Mouse (Mus musculus) intestine, postnatal 0 days (tissue): ENCODE measurements around the gene Hap1. TPM values are rescaled to one million over a fixed set of nuclear protein-coding genes. Genes with fewer than 3 reads are reported as not detected.
"Not testable (repeated sequence)": the region's sequence is repeated elsewhere in the genome, so short reads cannot be mapped to it uniquely, and the experiment has no call there.

Experiments
- ATAC-seq: fragments of 200-750 bp; cut with Nextera tagmentation; 2 replicates; pipeline ENCODE4 v1.8.0; 2017; ENCODE audit warnings: mild to moderate bottlenecking, moderate TSS enrichment, moderate library complexity
- H3K27ac ChIP-seq: fragments of 300-500 bp; sonication (generic); 2 replicates; pipeline ENCODE4 v1.5.1; 2014; ENCODE audit warnings: mild to moderate bottlenecking, low read depth, low read length, moderate library complexity
- H3K27me3 ChIP-seq: fragments of 300-500 bp; sonication (generic); replicated peaks from 2 replicates; pipeline ENCODE4 v1.6.1; 2014; ENCODE audit warnings: low read length, mixed read lengths; ENCODE audit not compliant: control insufficient read depth, insufficient read depth
- H3K36me3 ChIP-seq: fragments of 300-500 bp; sonication (generic); 2 replicates; pipeline ENCODE4 v1.6.1; 2014; ENCODE audit warnings: mild to moderate bottlenecking, moderate library complexity; ENCODE audit not compliant: control insufficient read depth, insufficient read depth
- H3K4me1 ChIP-seq: fragments of 300-500 bp; sonication (generic); replicated peaks from 2 replicates; pipeline ENCODE4 v1.6.1; 2014; ENCODE audit warnings: antibody characterized with exemption, low read length, mixed read lengths; ENCODE audit not compliant: control insufficient read depth, insufficient read depth
- H3K4me2 ChIP-seq: fragments of 300-500 bp; sonication (generic); replicated peaks from 2 replicates; pipeline ENCODE4 v1.6.1; 2014; ENCODE audit warnings: low read depth, mild to moderate bottlenecking, moderate library complexity
- H3K4me3 ChIP-seq: fragments of 300-500 bp; sonication (generic); 2 replicates; pipeline ENCODE4 v1.5.1; 2014; ENCODE audit warnings: low read depth, low read length
- H3K9ac ChIP-seq: fragments of 300-500 bp; sonication (generic); 2 replicates; pipeline ENCODE4 v1.6.1; 2014; ENCODE audit warnings: mild to moderate bottlenecking, low read depth, low read length
- H3K9me3 ChIP-seq: fragments of 300-500 bp; sonication (generic); 2 replicates; pipeline ENCODE4 v1.6.1; 2016; ENCODE audit warnings: mixed run types; ENCODE audit not compliant: control insufficient read depth
- CTCF ChIP-seq: sonication (generic); IDR thresholded peaks from 2 replicates; pipeline ENCODE4 v1.5.1; 2016; ENCODE audit warnings: low read depth, mild to moderate bottlenecking, control low read depth, antibody characterized with exemption, moderate library complexity
- WGBS: fragments of 180-500 bp; shearing (Covaris S2); extraction: QIAGEN DNeasy Blood & Tissue Kit; methylation state at CpG from one replicate; pipeline ENCODE4 v1.1.7; 2014; 5-methylcytosine and 5-hydroxymethylcytosine counted together
- polyA plus RNA-seq: library from polyadenylated mRNA; unstranded; fragments of >200 nt; fragmentation: Nextera tagmentation; extraction: Ambion mirVana; gene quantifications from 2 replicates; pipeline ENCODE4 v1.2.1, GENCODE M21; 2015

Gene Hap1
- polyA plus RNA-seq, 1 experiment from 2014 or later: 10.0 TPM

GRCm38 (mm10) chr11:100327316-100327715 lies 28.6 kb downstream of the Hap1 start:
- ATAC-seq: no peak
- H3K9ac ChIP-seq: no peak overlapping the region
- 70% methylated on average over 11 of the region's 11 CpGs for WGBS
- no peak overlapping the region for H3K27ac ChIP-seq
- H3K4me3 ChIP-seq: no peak overlapping the region
- H3K4me2 ChIP-seq: no peak overlapping the region
- H3K36me3 ChIP-seq: peaks cover 4% of the 10 kb centered on the region
- no peaks in the 10 kb centered on the region for H3K4me1 ChIP-seq
- H3K27me3 ChIP-seq: no peaks in the 10 kb centered on the region
- no peaks in the 10 kb centered on the region for H3K9me3 ChIP-seq
- no peak for TF ChIP-seq CTCF

GRCm38 (mm10) chr11:100325062-100325629 lies 30.8 kb downstream of the Hap1 start:
- WGBS: 60% methylated on average over 11 of the region's 11 CpGs
- Histone ChIP-seq H3K36me3 (peaks cover 19% of the 10 kb centered on the region), H3K4me2 (no peak overlapping the region), H3K9me3 (no peaks in the 10 kb centered on the region), H3K4me1 (no peaks in the 10 kb centered on the region), H3K27me3 (no peaks in the 10 kb centered on the region), H3K27ac (no peak overlapping the region), H3K4me3 (no peak overlapping the region), H3K9ac (no peak overlapping the region)
- TF ChIP-seq CTCF: no peak
- ATAC-seq: no peak

DNA sequence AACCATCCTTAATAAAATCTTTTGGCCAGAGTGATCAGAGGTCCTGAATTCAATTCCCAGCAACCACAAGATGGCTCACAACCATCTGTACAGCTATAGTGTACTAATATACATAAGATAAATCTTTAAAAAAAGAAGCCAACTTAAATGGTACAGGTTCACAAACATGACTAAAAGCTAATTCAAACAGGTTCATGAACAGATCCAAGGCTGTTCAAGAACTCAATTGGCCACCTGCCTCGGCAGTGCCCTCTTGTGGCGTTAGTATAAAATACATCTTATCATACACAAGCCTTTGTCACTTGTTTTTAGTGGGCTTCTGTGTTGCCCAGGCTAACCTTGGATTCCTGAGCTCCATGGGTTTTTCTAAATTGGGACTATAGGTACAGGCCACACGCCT lies 32.4 kb downstream of the Hap1 start:
- peak; percentile 87 for TF ChIP-seq CTCF
- H3K4me1 ChIP-seq: no peaks in the 10 kb centered on the region
- no peak for ATAC-seq
- no peaks in the 10 kb centered on the region for H3K9me3 ChIP-seq
- H3K9ac ChIP-seq: no peak overlapping the region
- H3K27me3 ChIP-seq: no peaks in the 10 kb centered on the region
- H3K4me3 ChIP-seq: no peak overlapping the region
- 24% methylated on average over 3 of the region's 3 CpGs for WGBS
- H3K4me2 ChIP-seq: no peak overlapping the region
- H3K27ac ChIP-seq: no peak overlapping the region
- H3K36me3 ChIP-seq: peaks cover 19% of the 10 kb centered on the region

- no peak for TF ChIP-seq CTCF
- peak overlapping the region; percentile 46 for H3K27ac ChIP-seq
These were observed 33.2 kb downstream of the Hap1 start for GRCm38 (mm10) chr11:100322591-100323258.

DNA sequence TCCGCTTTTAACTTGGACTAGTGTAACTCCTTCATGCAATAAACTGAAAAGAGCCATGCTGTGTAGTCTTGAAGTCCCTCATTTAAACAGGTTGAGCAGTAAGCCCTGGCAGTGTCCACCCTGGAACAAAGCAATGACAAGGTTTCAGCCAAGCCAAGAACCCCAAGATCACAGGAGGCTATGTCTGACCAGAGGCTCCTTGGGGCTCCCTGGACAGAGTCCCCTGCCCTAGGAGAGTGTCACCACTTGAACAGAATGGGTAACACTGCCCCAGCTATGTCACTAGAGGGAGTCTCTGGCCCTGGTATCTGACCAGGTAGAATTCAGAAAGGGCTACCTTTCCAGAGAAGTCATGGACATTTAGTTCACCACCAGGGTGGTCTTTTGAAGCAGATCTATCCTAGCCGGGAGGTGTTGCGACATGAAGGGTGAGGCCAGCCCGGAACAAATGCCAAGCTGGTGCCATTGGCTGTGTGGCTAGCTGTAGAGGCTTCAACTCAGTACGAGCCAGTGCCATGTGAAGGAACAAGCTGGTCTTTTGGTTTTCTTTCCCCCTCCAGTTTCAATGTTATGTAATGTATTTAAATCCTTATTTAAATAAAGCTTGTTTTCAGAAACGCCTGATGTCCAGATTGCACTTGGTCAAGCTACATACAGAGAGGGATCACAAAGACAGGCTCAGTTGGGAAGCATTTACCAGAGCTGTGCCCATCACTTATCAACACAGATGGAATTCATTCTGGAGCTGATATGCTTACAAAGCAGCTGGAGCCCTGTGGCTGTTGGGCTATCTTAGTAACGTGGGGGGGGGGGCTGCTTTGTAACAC lies 34.2 kb downstream of the Hap1 start:
- H3K27ac ChIP-seq: peak overlapping the region; percentile 46
- H3K27me3 ChIP-seq, H3K4me1 ChIP-seq, H3K9ac ChIP-seq, ATAC-seq, H3K9me3 ChIP-seq: not testable (repeated sequence)
- TF ChIP-seq CTCF: peak; percentile 33
- peak overlapping the region; percentile 79 for H3K4me2 ChIP-seq
- H3K36me3 ChIP-seq: peaks cover 19% of the 10 kb centered on the region
- H3K4me3 ChIP-seq: peak overlapping the region; percentile 68; the same call in 1 of the 2 replicates
- 64% methylated on average over 7 of the region's 7 CpGs for WGBS

More at GRCm38 (mm10) chr11:100322591-100323258, 33.2 kb downstream of the Hap1 start:
- Histone ChIP-seq H3K9ac (no peak overlapping the region), H3K4me3 (no peak overlapping the region), H3K4me1 (no peaks in the 10 kb centered on the region), H3K36me3 (peaks cover 19% of the 10 kb centered on the region), H3K27me3 (no peaks in the 10 kb centered on the region), H3K4me2 (peak overlapping the region; percentile 25), H3K9me3 (no peaks in the 10 kb centered on the region)
- ATAC-seq: 0 out of 2 replicates have a peak, but pooled peaks have one; percentile 3
- WGBS: 45% methylated on average over 3 of the region's 3 CpGs

DNA sequence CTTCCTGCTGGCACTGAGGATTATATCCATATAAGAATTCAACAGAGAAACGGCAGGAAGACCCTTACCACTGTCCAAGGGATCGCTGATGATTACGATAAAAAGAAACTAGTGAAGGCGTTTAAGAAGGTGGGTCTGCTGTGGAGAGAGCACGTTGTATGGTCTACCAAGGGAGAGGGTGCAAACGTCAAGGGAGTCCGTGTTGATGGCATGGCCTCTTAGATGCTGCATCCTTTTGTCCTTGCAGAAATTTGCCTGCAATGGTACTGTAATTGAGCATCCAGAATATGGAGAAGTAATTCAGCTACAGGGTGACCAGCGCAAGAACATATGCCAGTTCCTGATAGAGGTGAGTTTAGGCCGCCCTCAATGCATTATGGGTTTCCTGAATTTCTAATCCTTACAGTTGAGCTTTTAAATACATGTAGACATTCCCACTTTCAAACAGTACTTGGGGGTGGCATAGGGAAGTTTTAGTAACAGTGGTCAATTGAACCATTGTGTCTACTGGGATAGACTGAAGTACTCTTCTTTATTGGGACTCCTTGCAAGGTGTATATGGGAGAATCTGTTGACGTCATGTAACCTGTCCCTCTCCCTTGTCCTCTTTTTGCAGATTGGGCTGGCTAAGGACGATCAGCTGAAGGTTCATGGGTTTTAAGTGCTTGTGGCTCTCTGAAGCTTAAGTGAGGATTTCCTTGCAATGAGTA lies 35.1 kb downstream of the Hap1 start:
- Histone ChIP-seq H3K36me3 (peaks cover 19% of the 10 kb centered on the region), H3K4me3 (peak overlapping the region; percentile 68), H3K27ac (peak overlapping the region; percentile 100; the same call in 1 of the 2 replicates), H3K4me2 (peak overlapping the region; percentile 79), H3K9ac (peak overlapping the region; percentile 92)
- H3K9me3 ChIP-seq, H3K4me1 ChIP-seq, H3K27me3 ChIP-seq, ATAC-seq: not testable (repeated sequence)
- WGBS: 11% methylated on average over 11 of the region's 11 CpGs
